Mouse (Mus musculus) lung, adult 18-20 months (tissue): ENCODE measurements at regions not wholly inside any gene's neighbourhood (a gene's known extent, or its start where the extent isn't known, plus 50 kb on each side); places are given as distances from the start of the nearest gene placed in this dataset.

Experiments used
- DNase-seq, 2 experiments: peaks; one replicate each; pipeline ENCODE4 v3.0.0; 2022; ENCODE audit warnings: mixed read lengths in 2 of 2

GRCm38 (mm10) chr9:23068101-23068791 is 154.6 kb upstream of the Bmper start:
- no peak for DNase-seq

GRCm38 (mm10) chr9:23069161-23069560 is 153.7 kb upstream of the Bmper start:
- no peak for DNase-seq

DNA sequence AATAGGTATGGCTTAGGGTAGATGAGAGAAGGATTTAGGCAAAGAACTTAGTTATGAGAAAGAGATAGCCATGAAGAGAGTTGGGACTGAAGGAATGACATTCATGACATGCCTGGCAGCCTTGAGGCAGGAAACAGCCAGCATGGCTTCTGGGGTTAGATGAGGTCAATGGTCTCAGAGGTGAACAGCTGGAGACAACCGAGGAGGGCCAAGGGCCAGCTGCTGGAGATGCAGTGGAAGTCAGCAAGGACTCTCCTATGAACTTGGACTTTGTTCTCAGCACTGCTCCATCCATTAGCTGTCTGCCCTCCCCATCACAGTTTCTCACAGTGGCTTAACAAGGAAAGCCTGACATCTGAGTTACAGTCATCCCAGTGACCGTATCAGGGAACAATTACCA is 151.9 kb upstream of the Bmper start:
- DNase-seq, result peak; percentile 18 to 27

GRCm38 (mm10) chr9:23072741-23073140 is 150.1 kb upstream of the Bmper start:
- DNase-seq, result no peak

DNA sequence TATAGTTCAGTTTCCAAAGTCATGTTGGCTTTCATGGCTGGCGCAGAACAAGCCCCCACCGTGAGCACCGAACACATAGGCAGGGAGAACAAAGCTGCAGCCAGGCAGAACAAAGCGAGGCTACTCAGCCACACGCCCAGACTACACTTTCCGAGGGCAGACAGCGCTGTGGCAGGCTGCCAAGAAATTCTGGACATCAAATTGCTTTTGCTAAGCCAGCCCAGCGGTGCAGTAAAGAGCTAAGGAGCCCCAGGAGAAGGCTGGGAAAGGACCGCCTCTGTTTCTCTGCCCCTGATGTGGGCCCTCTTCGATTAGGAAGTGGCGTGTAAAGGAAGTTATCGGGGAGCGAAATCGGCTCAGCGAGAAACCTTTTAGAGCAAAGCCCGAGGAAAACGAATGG is 139.3 kb upstream of the Bmper start:
- DNase-seq, result peak; percentile 49 to 54

DNA sequence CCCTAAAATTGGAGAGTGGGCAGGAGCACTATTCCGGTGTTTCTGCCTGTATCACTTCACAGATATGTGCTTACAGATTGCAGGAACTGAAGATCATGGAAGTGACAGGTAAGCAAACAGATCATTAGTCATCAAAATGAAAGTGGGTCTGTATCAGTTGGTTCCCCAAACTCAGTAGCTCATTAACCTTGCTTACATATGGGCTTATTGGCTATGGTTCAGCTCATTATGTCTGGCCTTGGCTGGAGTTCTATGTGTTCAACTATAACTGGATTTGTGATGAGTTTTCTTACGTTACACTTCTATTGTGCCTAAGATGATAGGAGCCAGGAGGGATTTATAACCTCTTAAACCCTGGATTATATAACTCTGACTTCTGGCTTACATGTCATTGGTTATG is 133.5 kb upstream of the Bmper start:
- no peak for DNase-seq

DNA sequence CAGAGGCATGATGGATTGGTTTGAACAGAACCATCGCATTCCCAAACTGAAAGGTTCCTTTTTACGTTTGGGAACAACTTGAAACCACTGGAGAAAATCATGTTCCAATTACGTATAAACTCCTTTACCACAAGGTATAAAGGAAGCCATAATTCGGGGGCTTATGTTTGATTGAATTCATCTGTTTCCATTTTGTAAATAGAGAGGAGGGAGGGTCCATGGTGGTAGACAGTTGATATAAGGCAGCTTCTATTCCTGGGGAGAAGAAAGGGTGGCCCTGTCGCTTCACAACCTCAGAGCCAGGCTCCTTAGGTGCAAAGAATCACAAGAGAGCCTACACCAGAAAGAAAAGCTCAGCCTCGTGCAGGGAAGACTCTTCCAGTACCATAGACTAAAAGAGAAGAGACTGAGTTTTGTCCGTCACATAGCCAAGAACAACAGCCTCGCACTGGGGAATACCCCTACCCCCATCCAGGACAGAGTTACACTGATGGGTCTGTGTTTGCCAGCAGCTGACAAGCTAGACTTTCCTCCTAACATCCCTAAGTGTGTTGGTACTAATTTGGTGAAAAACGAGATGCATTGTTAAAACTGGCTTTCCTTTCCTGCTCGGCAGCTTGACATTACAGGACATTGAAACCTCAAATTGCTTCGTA is 125.6 kb upstream of the Bmper start:
- DNase-seq, result no peak

- no peak for DNase-seq
These were observed 121.3 kb upstream of the Bmper start for GRCm38 (mm10) chr9:23101584-23101983.

DNA sequence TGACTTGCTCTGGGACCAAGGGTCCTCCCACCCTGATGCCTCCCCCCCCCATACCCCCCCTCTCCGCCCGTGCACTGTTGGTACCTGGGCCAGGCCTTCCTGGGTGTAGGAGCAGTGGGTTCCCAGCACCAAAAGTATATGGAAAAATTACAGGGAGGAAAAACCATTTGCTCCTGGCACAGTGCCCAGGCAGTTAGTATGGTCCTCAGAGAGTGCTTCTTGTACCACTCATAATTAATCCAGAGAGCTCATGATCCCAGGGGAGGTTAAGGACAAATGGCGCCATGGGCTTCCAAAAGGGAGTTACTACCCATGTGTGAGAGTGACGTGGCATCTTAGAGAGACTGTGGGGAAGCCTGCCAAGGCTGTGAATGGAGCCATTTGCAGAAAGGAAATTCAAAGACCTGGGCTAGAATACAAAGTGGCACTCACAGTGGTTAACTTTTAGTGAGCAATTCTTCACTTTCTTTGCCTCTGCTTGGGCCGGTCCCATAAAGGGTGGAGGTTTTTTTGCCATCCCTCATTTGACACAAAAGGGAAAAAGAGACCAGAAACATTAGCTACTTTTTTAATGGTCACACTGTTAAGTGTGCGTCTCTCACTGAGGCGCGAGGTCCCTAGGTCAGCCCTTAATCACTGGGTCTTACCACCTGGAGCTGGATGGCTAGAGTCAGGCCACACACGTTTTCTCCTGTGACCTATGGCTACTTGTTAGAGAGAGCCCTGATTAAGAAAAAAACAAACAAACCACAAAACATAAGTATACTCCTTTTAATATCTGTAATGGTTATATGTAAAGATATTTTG is 120.7 kb upstream of the Bmper start:
- DNase-seq, result no peak

- DNase-seq, result no peak
These were observed 111.4 kb upstream of the Bmper start for GRCm38 (mm10) chr9:23111500-23111899.

DNA sequence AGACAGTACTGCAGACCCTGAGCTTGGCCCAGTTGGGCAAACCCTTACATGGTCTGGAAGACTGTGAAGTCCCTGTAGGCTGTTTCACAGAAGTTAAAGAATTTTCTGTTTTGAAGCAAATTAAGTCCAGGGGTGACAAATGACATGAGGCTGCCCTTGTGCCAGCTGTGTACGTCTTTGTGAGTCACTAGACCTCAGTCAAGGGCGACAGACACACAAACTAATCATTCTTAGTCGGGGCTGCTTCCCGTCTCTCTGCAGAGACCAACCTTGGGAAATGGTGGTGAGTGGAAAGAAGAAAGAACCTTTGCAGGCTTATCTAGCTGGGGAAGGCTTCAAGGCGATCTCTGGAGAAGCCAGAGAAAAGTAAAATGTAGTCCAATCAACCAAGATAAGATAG is 107.8 kb upstream of the Bmper start:
- no peak for DNase-seq

DNA sequence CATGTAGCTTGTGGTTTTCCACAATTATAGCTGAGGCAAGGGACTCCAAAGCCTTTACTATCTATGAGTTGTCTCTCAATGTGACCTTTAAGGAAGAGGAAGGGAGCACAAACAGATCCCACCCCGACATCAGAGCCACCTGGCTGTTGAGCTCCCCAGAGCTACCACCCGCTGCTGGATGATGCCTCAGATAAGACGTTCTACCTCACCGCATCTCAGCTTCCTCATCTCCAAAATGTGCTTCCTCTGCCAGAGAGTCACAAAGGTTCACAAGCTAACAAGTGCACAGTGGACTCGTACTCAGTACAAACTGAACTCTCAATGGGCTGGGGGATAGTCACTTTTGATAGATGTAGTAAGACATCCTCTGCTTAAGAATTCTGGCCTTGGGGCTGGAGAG is 107.3 kb upstream of the Bmper start:
- no peak for DNase-seq

DNA sequence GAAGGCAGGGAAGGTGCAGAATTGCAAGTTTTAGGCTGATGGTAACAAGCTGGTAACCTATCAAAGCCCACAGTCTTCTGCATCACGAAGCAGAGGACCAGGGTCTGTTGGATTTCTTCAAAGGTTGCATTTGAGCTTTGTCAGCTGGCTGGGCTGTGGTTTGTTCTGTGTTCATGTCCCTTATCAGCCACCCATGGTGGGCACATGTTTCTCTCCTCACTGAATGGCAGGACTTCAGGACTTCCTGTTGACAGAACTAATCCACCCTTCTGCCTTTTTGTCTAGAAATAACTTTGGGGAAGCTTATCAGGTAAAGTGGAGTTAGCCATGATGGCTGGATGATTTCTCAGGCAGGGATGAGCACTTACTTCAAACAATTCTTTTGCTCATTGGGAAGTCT is 106.6 kb upstream of the Bmper start:
- no peak for DNase-seq

DNA sequence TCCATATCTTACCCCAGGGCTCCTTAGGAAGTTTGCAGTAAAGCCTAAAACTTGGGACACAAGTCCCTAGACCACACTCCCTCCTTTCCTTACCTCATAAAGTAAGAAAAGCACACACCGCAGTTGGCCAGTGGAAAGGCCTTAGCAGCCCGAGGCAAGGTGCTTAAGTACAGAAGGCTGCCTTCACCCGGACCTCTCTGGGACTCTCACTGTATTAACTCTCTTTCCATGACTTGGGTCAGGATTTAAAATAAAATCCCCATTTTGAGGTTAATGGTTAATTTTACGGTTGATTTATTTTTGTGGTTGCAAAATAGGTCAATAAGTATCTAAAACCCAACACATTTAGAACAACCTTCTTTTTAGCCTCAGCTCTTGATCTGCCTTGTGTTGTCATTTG is 103.1 kb upstream of the Bmper start:
- no peak for DNase-seq

DNA sequence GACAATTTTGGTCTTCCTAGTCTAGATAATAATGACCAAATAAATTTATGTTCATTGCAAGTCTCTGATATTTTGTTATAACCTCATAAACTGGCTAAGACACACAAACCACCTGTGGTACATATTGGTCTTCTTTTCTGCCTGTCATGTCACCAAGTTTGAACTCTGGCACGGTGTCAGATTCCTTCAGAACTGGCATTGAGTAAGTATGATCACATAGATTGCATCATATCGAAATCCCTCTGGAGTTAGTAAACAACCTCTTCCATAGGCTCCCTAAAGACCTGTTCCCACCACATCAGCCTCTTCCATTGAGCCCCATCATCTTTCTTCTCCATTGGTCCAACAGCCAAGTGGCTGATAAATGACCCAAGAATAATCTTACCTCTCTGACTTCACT is 102.1 kb upstream of the Bmper start:
- no peak for DNase-seq

DNA sequence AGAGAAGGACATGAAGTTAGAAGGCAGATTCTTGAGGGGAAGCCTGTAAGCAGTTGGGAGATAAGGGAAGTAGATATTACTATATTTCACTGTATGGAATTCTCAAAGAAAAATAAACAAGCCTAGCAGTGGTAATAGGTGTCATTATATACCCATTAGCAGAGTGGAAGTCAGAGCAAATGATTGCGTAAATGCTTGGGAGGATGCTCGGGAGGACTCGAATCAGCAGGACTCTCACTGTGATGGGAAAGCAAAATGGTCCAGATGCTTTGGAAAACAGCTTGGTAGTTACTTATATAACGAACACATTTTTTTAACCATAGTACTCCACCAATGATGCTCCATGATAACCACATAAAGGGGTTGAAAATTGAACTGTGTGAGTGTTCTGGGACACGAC is 100.4 kb upstream of the Bmper start:
- no peak for DNase-seq

DNA sequence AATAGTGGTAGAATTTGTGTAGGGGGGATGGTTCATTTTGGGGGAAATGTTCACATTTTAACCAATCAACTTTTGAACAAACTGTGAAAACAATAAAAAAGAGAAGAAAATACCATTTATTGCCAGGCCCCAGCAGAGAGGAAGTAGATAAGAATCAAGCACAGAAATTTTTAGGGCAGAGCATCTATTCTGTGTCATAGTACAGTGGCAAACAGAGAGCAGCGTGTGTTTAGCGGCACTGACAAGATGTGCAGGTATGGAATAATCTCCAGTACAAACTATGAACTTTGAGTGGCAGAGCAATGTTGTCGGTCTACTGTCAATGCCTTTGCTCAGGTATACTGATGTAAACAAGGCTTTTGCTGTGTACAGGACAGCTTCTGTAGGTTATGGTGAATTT is 99.4 kb upstream of the Bmper start:
- no peak for DNase-seq

- DNase-seq, result no peak
These were observed 96.8 kb upstream of the Bmper start for GRCm38 (mm10) chr9:23125761-23126704.

DNA sequence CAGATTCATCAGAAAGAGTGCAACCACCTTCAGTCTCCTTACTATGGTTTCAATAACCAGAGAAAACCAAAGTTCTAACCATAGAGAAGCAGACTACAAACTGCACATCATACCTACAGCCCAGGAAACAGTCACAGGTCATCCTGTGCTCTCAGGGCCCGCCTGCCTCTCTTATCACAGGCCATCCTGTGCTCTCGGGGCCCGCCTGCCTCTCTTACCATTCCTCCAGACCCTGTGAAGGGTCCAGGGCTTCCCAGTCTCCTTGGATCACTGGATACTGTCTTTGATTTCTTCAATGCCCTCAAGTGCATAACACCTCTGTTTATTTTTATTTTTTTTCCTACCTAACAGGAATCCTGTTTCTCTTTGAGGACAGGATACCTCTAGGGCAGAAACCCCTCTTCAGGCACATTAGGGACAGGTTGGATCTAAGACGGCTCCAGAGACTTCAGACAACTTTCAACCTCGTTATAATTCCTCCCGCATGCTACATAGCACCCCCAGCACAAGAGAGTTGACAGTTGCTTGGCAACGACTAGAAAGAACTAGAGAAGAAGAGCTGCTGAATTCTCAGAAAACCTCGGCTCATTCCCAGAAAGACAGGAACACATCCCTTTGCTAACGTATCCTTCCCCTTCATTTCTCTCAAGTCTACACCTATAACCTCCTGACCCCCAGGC is 95.4 kb upstream of the Bmper start:
- no peak for DNase-seq

GRCm38 (mm10) chr9:23128018-23128369 is 94.9 kb upstream of the Bmper start:
- DNase-seq, result no peak

- no peak for DNase-seq
These were observed 88.9 kb upstream of the Bmper start for GRCm38 (mm10) chr9:23134006-23134405.

GRCm38 (mm10) chr9:23134421-23135118 is 88.3 kb upstream of the Bmper start:
- DNase-seq, result no peak
